Mouse (Mus musculus) hindbrain, postnatal 0 days (tissue): ENCODE results near the gene Pard6a. TPM values are rescaled to one million over a fixed set of nuclear protein-coding genes. Genes with fewer than 3 reads are reported as not detected.

ENCODE experiments used
- ATAC-seq: fragments of 200-750 bp; cut with Nextera tagmentation; 2 replicates; pipeline ENCODE4 v1.8.0; 2017; ENCODE audit warnings: mild to moderate bottlenecking, moderate TSS enrichment, moderate library complexity
- DNase-seq: peaks from one replicate; pipeline ENCODE4 v3.0.0-alpha.2; 2015; ENCODE audit warnings: low spot score
- H3K27ac ChIP-seq: fragments of 300-500 bp; sonication (generic); 2 replicates; pipeline ENCODE4 v1.5.1; 2014; ENCODE audit warnings: mild to moderate bottlenecking
- H3K27me3 ChIP-seq: fragments of 300-500 bp; sonication (generic); 2 replicates; pipeline ENCODE4 v1.6.1; 2014; ENCODE audit warnings: low read length, mixed read lengths; ENCODE audit not compliant: insufficient read depth
- H3K36me3 ChIP-seq: fragments of 300-500 bp; sonication (generic); 2 replicates; pipeline ENCODE4 v1.6.1; 2014; ENCODE audit warnings: low read length, mixed read lengths; ENCODE audit not compliant: insufficient read depth
- H3K4me1 ChIP-seq: fragments of 300-500 bp; sonication (generic); 2 replicates; pipeline ENCODE4 v1.6.1; 2014; ENCODE audit warnings: antibody characterized with exemption, low read length, mixed read lengths; ENCODE audit not compliant: insufficient read depth
- H3K4me2 ChIP-seq: fragments of 300-500 bp; sonication (generic); 2 replicates; pipeline ENCODE4 v1.6.1; 2014; ENCODE audit warnings: low read depth, mild to moderate bottlenecking, low read length, moderate library complexity, mixed read lengths
- H3K4me3 ChIP-seq: fragments of 300-500 bp; sonication (generic); 2 replicates; pipeline ENCODE4 v1.5.1; 2014; ENCODE audit warnings: low read length
- H3K9ac ChIP-seq: fragments of 300-500 bp; sonication (generic); replicated peaks from 2 replicates; pipeline ENCODE4 v1.6.1; 2014; ENCODE audit warnings: mild to moderate bottlenecking, low read length, moderate library complexity, mixed read lengths
- H3K9me3 ChIP-seq: fragments of 300-500 bp; sonication (generic); 2 replicates; pipeline ENCODE4 v1.6.1; 2016; ENCODE audit warnings: low read length, mixed read lengths
- CTCF ChIP-seq: IDR thresholded peaks from 2 replicates; pipeline ENCODE4 v1.5.1; 2016; ENCODE audit warnings: antibody characterized with exemption, control low read depth, low read depth
- WGBS: fragments of 180-500 bp; shearing (Covaris S2); extraction: QIAGEN DNeasy Blood & Tissue Kit; methylation state at CpG from one replicate; pipeline ENCODE4 v1.1.7; 2014; 5-methylcytosine and 5-hydroxymethylcytosine counted together
- polyA plus RNA-seq: library from polyadenylated mRNA; unstranded; fragments of >200 nt; fragmentation: Nextera tagmentation; extraction: Ambion mirVana; gene quantifications from 2 replicates; pipeline ENCODE4 v1.2.1, GENCODE M21; 2015
- total RNA-seq: library from RNA; depleted of rRNA; stranded (reverse); fragments of >200 nt; gene quantifications from 2 replicates; pipeline ENCODE4 v1.2.3, GENCODE M21; 2014

The Pard6a gene
- total and polyA plus RNA-seq, 2 experiments from 2014 or later: 67.6 to 74.4 TPM

GRCm38 (mm10) chr8:105686551-105686950, 14.4 kb upstream of the Pard6a start:
- H3K9me3 ChIP-seq: no peaks in the 10 kb centered on the region
- H3K36me3 ChIP-seq: peaks cover 23% of the 10 kb centered on the region
- no peak overlapping the region for H3K27ac ChIP-seq
- no peaks in the 10 kb centered on the region for H3K4me1 ChIP-seq
- H3K4me3 ChIP-seq: no peak overlapping the region
- TF ChIP-seq CTCF: no peak
- H3K4me2 ChIP-seq: no peak overlapping the region
- no peaks in the 10 kb centered on the region for H3K27me3 ChIP-seq
- WGBS: 58% methylated on average over 6 of the region's 6 CpGs
- DNase-seq (no peak), ATAC-seq (no peak)
- H3K9ac ChIP-seq: no peak overlapping the region

DNA sequence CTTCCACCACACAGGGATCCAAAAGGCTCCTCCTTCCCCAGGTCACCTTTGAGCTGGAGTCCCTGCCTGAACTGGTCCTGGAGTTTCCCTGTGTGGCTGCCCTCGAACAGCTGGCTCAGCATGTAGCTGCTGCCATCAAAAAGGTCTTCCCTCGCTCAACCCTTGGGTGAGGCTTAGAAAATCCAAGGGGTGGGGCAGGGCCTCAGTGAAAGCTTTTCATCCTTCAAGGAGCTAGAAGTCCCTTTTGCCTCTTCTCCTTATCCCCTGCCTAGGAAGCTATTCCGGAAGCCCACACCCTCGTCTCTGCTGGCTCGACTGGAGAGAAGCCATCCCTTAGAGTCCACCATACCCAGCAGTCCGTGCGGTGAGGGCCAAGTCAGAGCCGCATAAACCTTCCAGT, 13.4 kb upstream of the Pard6a start:
- no peaks in the 10 kb centered on the region for H3K9me3 ChIP-seq
- H3K4me1 ChIP-seq: no peaks in the 10 kb centered on the region
- H3K36me3 ChIP-seq: peaks cover 20% of the 10 kb centered on the region
- no peak for DNase-seq
- H3K27ac ChIP-seq: no peak overlapping the region
- WGBS: 63% methylated on average over 8 of the region's 8 CpGs
- H3K27me3 ChIP-seq: no peaks in the 10 kb centered on the region
- no peak overlapping the region for H3K4me2 ChIP-seq
- H3K4me3 ChIP-seq: no peak overlapping the region
- ATAC-seq: no peak
- no peak for TF ChIP-seq CTCF
- H3K9ac ChIP-seq: no peak overlapping the region

DNA sequence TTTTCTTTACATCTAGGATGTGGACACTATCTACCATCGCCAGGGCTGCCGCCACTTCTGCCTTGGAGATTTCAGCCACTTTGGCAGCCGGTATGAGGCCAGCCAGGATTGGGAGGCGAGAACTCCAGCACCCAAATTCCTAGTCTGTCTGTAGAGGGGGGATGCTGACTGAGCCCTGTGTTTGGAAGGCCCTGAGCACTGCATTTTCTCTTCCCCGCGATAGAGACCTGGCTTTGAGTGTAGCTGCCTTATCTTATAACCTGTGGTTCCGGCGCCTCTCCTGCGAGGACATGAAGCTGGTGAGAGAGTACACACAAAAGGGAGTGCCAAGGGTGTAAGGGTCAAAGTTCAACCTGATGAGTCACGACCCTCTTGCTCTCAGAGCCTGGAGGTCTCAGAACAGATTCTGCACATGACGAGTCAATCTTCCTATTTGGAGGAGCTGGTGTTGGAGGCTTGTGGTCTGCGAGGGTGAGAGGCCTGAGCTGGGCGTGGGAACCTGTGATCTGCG, 12.7 kb upstream of the Pard6a start:
- Histone ChIP-seq H3K27me3 (no peaks in the 10 kb centered on the region), H3K4me1 (no peaks in the 10 kb centered on the region), H3K27ac (no peak overlapping the region), H3K4me2 (no peak overlapping the region), H3K36me3 (peaks cover 13% of the 10 kb centered on the region; the same call in 1 of the 2 replicates), H3K9ac (no peak overlapping the region), H3K4me3 (no peak overlapping the region), H3K9me3 (no peaks in the 10 kb centered on the region)
- WGBS: 74% methylated on average over 14 of the region's 14 CpGs
- ATAC-seq: no peak
- DNase-seq: no peak
- no peak for TF ChIP-seq CTCF

- no peak for TF ChIP-seq CTCF
- Histone ChIP-seq H3K4me1 (no peaks in the 10 kb centered on the region), H3K4me2 (no peak overlapping the region), H3K4me3 (no peak overlapping the region), H3K9me3 (no peaks in the 10 kb centered on the region), H3K27me3 (no peaks in the 10 kb centered on the region), H3K9ac (no peak overlapping the region), H3K36me3 (peaks cover 1% of the 10 kb centered on the region; the same call in 1 of the 2 replicates), H3K27ac (no peak overlapping the region)
- DNase-seq (no peak), ATAC-seq (no peak)
- WGBS: 65% methylated on average over 34 of the region's 35 CpGs
Measured at GRCm38 (mm10) chr8:105689256-105689982, 11.5 kb upstream of the Pard6a start.

- TF ChIP-seq CTCF: no peak
- Histone ChIP-seq H3K4me2 (no peak overlapping the region), H3K4me3 (no peak overlapping the region), H3K36me3 (no peaks in the 10 kb centered on the region), H3K27me3 (no peaks in the 10 kb centered on the region), H3K9ac (no peak overlapping the region), H3K27ac (no peak overlapping the region), H3K4me1 (no peaks in the 10 kb centered on the region), H3K9me3 (no peaks in the 10 kb centered on the region)
- no peak for DNase-seq
- WGBS: 94% methylated on average over 9 of the region's 9 CpGs
- no peak for ATAC-seq
Measured at GRCm38 (mm10) chr8:105689983-105690360, 11.0 kb upstream of the Pard6a start.

- no peak overlapping the region for H3K4me2 ChIP-seq
- no peaks in the 10 kb centered on the region for H3K36me3 ChIP-seq
- TF ChIP-seq CTCF: no peak
- WGBS: 89% methylated on average over 14 of the region's 14 CpGs
- no peaks in the 10 kb centered on the region for H3K9me3 ChIP-seq
- H3K27ac ChIP-seq: no peak overlapping the region
- no peaks in the 10 kb centered on the region for H3K27me3 ChIP-seq
- no peak overlapping the region for H3K4me3 ChIP-seq
- DNase-seq (no peak), ATAC-seq (no peak)
- H3K9ac ChIP-seq: no peak overlapping the region
- H3K4me1 ChIP-seq: no peaks in the 10 kb centered on the region
Measured at GRCm38 (mm10) chr8:105690978-105691377, 10.0 kb upstream of the Pard6a start.
